Mouse (Mus musculus) CH12F3 (cell line): ENCODE results near the gene Srsf4.

Source experiments
- in situ Hi-C: fragments of 300-500 bp; cut with MboI; formaldehyde crosslinking; loops from 2 replicates; pipeline ENCODE4 v1.14.3; 2020; ENCODE audit warnings: low sequenced_read_pairs

Gene Srsf4

DNA sequence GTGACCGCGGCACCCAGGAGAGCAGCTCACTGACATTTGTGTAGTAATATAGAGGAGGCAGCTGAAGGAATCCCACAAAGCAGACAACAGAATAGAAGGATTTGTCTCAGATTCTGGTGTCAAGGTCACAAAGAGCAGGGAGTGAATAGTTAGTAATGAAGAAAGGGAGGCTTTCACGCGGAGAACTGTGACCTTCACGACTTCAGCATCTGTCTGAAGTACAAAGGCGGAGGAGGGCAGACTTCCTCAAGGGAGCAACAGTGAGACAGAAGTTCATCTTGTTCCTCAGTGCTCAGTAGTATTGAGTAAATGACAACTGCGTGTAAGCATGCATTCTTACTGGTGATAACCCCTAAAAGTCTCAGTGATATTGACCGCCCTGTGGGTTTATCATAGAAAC, 77.2 kb downstream of the Srsf4 start:
- in situ Hi-C loops, result no loop called here
